Mouse (Mus musculus) thymus, postnatal 36 days (tissue): ENCODE results near the gene Cyp2d22.
A peak's percentile ranks its signal among the peaks of the same experiment; 100 is the strongest.

ENCODE experiments used
- DNase-seq, 2 experiments: peaks; one replicate each; pipeline ENCODE4 v3.0.0; 2022; ENCODE audit warnings: mixed read lengths in 2 of 2

Cyp2d22 gene

GRCm38 (mm10) chr15:82346580-82347302 lies 33.3 kb downstream of the Cyp2d22 start:
- DNase-seq, result no peak

DNA sequence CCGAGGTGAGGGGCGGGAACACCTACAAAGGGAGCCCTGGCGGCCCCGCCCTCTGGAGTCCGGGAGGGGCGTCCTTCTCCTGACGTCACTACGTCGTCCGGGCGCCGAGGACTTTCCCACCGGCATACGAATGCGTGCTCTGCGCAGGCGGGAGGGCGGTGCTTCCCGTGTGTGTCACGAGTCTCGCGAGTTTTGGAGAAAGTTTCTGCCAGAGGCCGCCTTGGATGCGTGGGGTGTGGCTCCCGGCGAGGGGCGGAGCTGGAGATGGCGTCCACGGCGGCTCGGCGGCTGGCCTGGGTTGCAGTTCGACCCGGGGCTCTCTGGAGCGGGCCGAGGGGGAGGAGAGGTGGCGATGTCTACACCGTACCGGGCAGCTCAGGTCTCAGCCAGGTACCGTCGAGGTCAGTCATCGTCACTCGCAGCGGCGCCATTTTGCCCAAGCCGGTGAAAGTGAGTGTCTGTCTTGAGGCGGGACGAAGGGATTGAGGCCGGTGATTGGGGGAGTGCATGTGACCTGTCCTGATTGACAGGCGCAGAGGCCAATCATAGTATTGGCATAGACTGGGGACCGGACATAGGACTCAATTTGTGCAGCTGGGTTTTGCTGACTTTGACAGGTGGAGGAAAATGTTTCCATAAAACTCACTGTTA lies 34.1 kb downstream of the Cyp2d22 start:
- DNase-seq, result peak; percentile 96 to 98

DNA sequence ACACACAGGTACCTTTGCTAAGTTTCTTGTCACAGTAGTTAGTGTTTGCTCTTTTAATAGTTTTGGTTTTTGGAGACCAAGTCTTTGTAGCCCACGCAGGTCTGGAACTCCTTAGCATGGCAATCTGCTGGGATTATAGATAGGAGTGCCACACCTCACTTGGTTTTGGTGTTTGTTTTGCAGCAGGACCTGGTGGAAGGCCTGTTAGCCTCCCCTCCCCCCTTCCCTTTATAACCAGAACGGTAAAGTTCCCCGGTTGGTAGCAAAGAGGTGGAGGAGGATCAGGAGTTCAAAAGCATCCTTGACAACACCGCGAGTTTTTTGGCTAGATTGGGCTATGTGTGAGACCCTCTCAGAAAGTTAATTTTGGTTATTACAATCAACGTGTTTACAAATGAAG lies 35.1 kb downstream of the Cyp2d22 start:
- DNase-seq, result no peak

GRCm38 (mm10) chr15:82343368-82344287 lies 36.4 kb downstream of the Cyp2d22 start:
- DNase-seq, result no peak

DNA sequence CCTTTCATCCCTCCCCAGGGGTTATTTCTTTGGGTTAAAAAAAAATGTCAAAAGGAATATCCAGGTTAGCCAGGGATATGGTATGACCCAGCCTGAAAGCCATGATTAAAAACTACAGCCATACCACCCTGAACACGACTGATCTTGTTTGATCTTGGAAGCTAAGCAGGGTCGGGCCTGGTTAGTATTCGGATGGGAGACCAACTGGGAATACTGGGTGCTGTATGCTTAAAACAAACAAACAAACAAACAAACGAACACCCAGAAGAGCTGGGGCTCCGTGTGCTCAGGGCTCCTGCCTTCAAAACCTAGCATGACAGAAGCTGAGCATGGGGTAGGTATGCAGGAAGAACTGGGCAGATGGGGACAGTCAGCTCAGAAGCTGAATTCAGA lies 37.5 kb downstream of the Cyp2d22 start:
- no peak for DNase-seq

DNA sequence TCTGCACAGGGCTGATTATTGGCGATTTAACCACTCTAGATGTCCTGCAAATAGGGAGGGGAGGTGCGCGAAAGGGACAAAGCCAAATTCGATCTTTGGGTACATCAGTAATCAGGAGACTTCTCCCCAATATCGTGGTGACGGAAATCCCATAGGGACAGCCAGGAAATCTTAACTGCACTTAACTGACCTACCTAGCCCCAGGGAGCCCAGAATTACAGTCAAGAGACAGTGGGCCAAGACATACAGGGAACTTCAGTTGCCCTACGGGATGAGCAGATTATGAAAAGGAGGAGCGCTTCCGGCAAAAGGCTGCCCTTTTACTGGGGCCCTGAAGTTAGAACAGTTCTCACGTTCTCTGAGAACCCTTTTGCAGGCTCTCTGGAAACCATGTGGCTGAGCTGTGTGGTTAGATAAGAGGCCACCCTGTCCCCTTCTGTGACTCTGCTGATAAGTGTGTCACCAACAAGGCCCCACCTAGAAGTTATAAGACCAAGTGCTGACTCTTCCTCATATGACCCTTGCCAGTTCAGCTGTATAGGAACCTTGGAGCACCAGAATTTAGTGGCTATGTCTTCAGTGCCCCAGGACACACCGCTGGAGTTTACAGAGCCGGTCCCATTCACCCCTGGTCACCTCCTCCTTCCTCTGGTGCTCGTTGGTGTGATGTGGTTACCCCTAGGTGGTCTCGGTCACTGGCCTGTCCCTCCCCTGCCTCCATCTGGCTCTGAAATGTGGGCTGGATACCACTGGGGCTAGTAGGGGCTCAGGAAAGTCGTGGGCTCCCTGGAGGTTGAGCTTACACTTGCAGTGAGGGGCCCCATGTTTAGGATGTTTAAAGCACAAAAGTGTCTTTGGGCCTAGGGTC lies 38.2 kb downstream of the Cyp2d22 start:
- no peak for DNase-seq

DNA sequence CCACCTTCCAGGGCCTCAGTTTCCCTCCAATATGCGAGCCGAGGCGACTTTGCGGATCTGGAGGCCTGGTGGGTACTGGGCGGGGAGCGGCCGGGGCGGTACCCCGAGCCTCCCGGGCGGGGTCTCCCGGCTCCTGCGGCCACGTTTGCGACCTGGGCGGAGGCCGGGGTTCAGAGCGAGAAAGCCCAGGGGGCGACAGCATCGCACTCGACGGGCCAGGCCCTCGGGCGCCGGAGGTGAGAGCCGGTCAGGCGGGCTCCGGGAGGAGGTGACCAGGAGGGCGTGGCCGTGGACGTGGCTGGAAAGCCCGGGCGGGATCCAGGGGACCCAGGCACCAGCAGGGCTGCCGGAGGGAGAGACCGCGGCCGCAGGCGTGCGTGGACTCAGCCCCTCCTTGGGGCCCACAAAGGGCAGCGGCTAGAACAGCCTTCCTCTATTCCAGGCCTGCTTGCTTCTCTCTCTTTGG lies 39.0 kb downstream of the Cyp2d22 start:
- DNase-seq, result peak in 1 of 2 experiments; percentile 51

- DNase-seq, result no peak
Measured at GRCm38 (mm10) chr15:82340414-82341035, 39.5 kb downstream of the Cyp2d22 start.

- no peak for DNase-seq
Measured at GRCm38 (mm10) chr15:82339634-82340254, 40.3 kb downstream of the Cyp2d22 start.

DNA sequence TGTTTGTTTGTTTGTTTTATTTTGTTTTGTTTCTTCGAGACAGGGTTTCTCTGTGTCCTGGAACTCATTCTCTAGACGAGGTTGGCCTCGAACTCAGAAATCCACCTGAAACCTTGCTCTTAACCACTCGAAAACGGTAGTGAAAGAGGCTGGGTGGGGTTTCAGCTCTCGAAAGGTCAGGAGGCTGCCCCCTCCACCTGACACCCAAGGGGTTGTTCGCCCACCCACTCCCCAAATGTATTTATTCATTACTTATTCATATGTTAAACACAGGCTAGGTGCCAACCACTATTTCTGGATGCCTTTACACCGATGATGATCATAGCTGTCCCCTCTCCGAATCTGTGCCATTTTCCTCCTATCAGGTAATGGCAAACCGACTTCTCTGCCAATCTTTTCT lies 40.9 kb downstream of the Cyp2d22 start:
- DNase-seq, result peak in 1 of 2 experiments; percentile 22

- DNase-seq, result peak; percentile 96
Measured at GRCm38 (mm10) chr15:82338593-82339112, 41.4 kb downstream of the Cyp2d22 start, which contains the start of the genes Naga, Pheta2 and Smdt1. Gene Naga, minus strand, starts transcription at chr15:82338925. Gene Pheta2, plus strand, starts transcription at chr15:82338942. Gene Smdt1, plus strand, starts transcription at chr15:82338959.

DNA sequence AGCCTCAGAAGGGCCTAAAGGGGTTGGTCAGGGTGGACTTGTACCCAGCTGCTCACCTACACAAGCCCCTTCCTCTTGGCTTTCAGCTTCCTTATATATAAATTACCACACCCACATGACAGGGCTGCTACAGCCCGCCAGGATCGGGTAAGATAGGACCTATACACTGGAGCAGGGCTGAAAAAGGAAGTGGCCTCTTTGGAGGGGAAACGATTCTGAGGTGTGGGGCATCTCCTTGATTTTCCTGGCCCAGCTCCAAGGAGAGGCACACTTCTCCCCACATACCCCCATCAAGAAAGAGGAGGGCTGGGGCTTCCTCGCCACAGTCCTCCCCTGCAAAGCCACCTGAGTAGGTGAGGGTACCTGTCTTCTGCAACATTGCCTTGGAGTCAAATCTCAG lies 42.2 kb downstream of the Cyp2d22 start:
- no peak for DNase-seq

DNA sequence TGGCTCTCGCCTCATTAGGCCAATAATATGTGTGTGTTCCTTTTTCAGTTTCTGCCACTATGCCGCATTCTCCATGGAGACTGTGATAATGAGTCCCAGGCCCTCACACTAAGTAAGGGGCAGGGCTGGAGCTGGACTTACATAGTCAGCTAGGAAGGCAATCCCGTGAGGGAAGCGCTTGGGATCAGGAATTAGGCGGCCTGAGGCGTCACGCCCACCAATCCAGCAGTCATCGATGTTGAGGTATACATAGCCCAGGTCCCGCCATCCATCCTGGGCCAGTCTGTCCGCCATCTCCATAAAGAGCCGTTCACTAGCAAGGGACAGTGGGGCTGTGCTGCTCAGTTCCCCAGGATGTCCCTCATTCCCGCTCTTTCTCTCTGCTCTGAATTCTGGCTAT lies 43.4 kb downstream of the Cyp2d22 start:
- no peak for DNase-seq

DNA sequence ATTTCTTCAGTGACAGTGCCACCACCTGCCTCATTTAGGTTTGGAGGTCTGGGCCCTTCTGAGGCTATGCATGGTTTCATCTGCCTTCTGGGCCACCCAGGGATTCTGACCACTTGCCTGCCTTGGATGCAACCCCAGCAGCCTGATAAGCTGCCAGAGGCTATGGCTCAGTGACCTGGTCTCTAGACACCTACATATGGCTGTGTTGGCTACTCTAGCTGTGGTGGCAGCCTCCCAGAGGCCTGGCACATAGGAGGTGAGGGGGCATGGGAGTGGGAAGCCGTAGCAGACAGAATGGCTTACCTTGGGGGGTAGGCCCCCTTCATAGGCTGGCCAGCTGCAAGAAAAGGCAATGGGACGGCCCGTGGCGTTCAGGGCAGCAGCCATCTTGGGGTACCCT lies 44.9 kb downstream of the Cyp2d22 start:
- no peak for DNase-seq

DNA sequence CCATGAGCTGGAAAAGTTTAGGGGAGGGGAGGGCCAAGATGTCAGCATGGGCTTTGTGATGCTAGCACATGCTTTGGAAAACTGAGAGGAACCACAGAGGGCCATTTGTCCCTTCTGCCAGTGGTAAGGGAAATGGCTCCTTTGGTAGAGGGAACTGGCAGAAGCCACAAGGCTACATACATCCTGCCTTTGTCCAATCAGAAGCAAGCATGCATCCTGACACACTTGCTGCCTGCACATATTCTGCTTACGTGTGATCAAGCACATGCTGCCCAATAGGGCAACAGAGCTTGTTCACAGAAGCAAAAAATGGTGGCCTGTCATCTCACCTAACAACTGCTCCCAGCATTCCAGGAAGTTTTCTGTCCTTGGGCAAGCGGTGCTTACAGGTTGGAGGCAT lies 54.7 kb downstream of the Cyp2d22 start:
- DNase-seq, result no peak

DNA sequence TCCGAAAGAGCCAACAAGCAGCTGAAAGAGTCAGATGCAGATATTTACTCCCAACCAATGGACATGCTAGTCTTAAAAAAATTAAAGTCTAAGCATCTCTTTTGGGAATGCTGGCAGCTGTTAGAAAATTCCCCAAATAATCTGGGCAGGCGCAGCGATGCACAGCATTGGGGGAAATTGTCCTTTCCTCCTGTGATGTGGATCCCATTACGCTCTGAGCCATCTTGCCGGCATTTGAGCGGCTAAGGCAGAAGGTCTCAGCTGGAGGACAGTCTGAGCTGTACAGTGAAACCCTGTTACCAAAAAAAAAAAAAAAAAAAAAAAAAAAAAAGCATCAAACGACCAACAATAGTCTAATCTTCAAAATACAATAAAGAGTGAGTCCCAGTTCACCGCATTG lies 57.9 kb downstream of the Cyp2d22 start:
- DNase-seq, result no peak
